Mouse (Mus musculus): ENCODE data around the gene 2810408A11Rik.

DNA sequence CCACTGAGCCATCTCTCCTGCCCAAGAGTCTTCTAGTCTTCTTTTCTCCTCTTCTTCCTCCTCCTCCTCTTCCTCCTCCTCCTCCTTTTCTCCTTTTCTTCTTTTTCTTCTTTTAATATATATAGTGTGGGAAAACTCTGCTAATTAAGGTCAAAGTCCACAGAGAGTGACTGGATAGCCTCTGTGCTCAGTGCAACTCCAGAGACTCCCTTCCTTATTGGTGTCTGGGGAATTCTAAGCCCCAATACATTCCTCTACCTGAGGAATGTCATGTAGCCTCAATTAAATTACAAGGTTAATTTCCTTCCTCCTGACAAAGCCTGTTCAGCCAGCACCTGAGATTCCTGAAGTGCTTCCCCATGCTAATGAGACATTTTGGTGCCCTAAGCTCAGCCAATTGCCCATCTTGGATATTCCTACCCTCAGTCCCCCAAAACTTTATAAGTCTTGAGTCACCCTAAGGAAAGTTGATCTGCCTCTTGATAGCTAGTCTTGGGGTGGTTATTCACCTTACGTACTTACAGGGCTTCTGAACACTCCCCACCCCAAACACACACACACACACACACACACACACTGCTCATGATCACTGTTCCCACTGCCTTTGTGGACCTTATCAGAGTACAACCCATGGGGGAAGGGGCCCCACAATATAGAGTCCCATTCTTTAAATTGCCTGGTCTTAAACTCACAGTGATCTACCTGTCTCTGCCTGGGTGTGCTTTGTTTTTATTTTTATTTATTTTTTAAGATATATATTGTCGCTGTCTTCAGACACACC lies 30.3 kb downstream of the 2810408A11Rik start:
- TF ChIP-seq ZMIZ1 (IDR thresholded peaks at IDR 0.05; ENCODE audit: low read depth, low read length) (no peak), EP300 (IDR thresholded peaks at IDR 0.05; ENCODE audit: low read depth in 1 of 2, low read length in 2 of 2) (no peak)
